Mouse (Mus musculus) liver, embryonic 11.5 days (tissue): ENCODE data around the gene Vapb. TPM values are rescaled to one million over a fixed set of nuclear protein-coding genes. Genes with fewer than 3 reads are reported as not detected.

Experiments
- ATAC-seq: fragments of 200-750 bp; cut with Nextera tagmentation; replicated peaks from 2 replicates; pipeline ENCODE4 v1.8.0; 2017; ENCODE audit warnings: moderate number of reproducible peaks, mild to moderate bottlenecking, moderate TSS enrichment, moderate library complexity; ENCODE audit not compliant: low FRiP score
- DNase-seq: peaks from one replicate; pipeline ENCODE4 v3.0.0-alpha.2; 2017; ENCODE audit warnings: low spot score
- H3K27ac ChIP-seq: fragments of 300-500 bp; sonication (generic); 2 replicates; pipeline ENCODE4 v1.5.1; 2014; ENCODE audit warnings: mild to moderate bottlenecking, low read depth, low read length, control low read depth
- H3K27me3 ChIP-seq: fragments of 300-500 bp; sonication (generic); replicated peaks from 2 replicates; pipeline ENCODE4 v1.6.1; 2014; ENCODE audit warnings: low read length, mixed read lengths; ENCODE audit not compliant: control insufficient read depth, insufficient read depth
- H3K36me3 ChIP-seq: fragments of 300-500 bp; sonication (generic); 2 replicates; pipeline ENCODE4 v1.6.1; 2014; ENCODE audit warnings: mild to moderate bottlenecking, low read length, moderate library complexity, mixed read lengths; ENCODE audit not compliant: control insufficient read depth, insufficient read depth
- H3K4me1 ChIP-seq: fragments of 300-500 bp; sonication (generic); replicated peaks from 2 replicates; pipeline ENCODE4 v1.6.1; 2014; ENCODE audit warnings: low read length, mixed read lengths; ENCODE audit not compliant: control insufficient read depth, insufficient read depth
- H3K4me2 ChIP-seq: fragments of 300-500 bp; sonication (generic); 2 replicates; pipeline ENCODE4 v1.6.1; 2014; ENCODE audit warnings: mild to moderate bottlenecking, control low read depth, moderate library complexity
- H3K4me3 ChIP-seq: fragments of 300-500 bp; sonication (generic); 2 replicates; pipeline ENCODE4 v1.5.1; 2014; ENCODE audit warnings: low read depth, low read length, control low read depth
- H3K9ac ChIP-seq: fragments of 300-500 bp; sonication (generic); 2 replicates; pipeline ENCODE4 v1.6.1; 2014; ENCODE audit warnings: low read depth, low read length, control low read depth
- H3K9me3 ChIP-seq: fragments of 300-500 bp; sonication (generic); 2 replicates; pipeline ENCODE4 v1.6.1; 2016; ENCODE audit warnings: low read length, inconsistent platforms, mixed read lengths; ENCODE audit not compliant: control insufficient read depth
- WGBS: fragments of 180-500 bp; shearing (Covaris S2); extraction: QIAGEN DNeasy Blood & Tissue Kit; methylation state at CpG from one replicate; pipeline ENCODE4 v1.1.7; 2014; 5-methylcytosine and 5-hydroxymethylcytosine counted together
- microRNA-seq: library from miRNA; unstranded; fragments of <30 nt; microRNA quantifications from one replicate; pipeline ENCODE4, GENCODE M21; 2017; ENCODE audit warnings: borderline number of aligned reads
- polyA plus RNA-seq: library from polyadenylated mRNA; unstranded; fragments of >200 nt; fragmentation: Nextera tagmentation; extraction: Ambion mirVana; gene quantifications from 2 replicates; pipeline ENCODE4 v1.2.1, GENCODE M21; 2014

Gene Vapb
- polyA plus RNA-seq, 1 experiment from 2014 or later = 10.7 TPM

DNA sequence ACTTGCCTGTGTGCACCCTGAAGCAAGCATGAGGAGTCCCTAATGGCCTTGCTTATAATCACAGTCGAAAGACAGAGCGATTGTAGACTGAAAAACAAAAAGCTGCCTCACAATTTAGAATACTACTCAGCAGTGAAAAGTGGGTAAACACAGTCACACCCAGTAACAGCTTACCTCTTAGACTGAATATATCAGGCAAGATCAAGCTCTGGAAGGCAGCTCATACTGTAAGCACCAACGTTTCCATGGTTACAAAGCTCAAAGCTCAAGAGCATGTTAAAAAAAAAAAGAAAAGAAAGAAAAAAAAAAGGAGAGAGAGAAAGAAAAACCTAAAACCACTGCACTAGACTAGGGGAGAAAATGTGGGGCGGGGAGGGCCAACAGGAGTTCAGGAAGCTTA, 89.0 kb downstream of the Vapb start:
- Histone ChIP-seq H3K4me1 (no peaks in the 10 kb centered on the region), H3K36me3 (no peaks in the 10 kb centered on the region), H3K9ac (no peak overlapping the region), H3K4me2 (no peak overlapping the region), H3K4me3 (no peak overlapping the region), H3K27me3 (no peaks in the 10 kb centered on the region), H3K27ac (no peak overlapping the region), H3K9me3 (no peaks in the 10 kb centered on the region)
- ATAC-seq (no peak), DNase-seq (no peak)
- WGBS = 85% methylated on average over 4 of the region's 4 CpGs

DNA sequence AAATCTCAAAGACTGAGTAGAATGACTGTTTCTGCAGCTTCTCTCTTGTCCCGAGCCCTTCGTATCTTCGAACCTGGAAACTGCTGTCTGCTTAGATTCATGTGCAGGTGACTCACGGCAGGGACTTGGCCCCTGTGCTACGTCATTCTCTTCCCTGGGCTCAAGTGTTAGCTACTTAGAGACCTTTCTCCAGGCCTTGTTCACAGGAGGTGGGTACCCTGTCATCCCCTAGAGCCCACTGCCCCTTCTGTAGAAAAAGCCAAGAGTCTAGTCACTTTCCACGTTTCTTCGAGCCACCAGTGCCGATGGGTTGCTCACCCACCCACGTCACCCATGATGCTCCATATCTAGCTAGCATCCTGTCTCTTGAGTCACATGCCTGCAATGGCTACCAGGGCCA, 89.9 kb downstream of the Vapb start:
- Histone ChIP-seq H3K27me3 (no peaks in the 10 kb centered on the region), H3K36me3 (no peaks in the 10 kb centered on the region), H3K9me3 (no peaks in the 10 kb centered on the region), H3K4me2 (no peak overlapping the region), H3K27ac (no peak overlapping the region), H3K9ac (no peak overlapping the region), H3K4me3 (no peak overlapping the region), H3K4me1 (no peaks in the 10 kb centered on the region)
- DNase-seq = no peak
- 86% methylated on average over 9 of the region's 9 CpGs for WGBS
- no peak for ATAC-seq

DNA sequence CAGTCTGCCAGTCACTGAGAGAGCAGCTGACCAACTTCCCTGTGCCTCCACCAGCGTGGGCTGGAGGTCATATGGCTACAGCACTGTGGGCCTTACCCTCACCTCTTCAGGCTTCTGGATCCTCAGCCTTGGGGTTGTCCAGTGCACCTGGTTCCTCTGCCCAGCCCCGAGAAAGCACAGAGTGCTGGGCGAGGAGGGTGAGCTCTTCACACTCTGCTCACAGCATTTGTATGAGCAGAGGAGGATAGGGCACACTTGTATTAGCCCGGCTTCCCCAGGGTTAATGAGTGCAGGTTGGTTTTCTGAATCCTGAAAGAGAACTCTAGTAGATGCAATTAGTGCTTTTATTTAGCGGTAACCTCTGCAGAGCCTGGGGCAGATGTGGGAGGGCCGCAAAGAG, 90.8 kb downstream of the Vapb start:
- ATAC-seq (no peak), DNase-seq (no peak)
- Histone ChIP-seq H3K36me3 (no peaks in the 10 kb centered on the region), H3K27ac (no peak overlapping the region), H3K4me3 (no peak overlapping the region), H3K4me2 (no peak overlapping the region), H3K4me1 (no peaks in the 10 kb centered on the region), H3K9me3 (no peaks in the 10 kb centered on the region), H3K9ac (no peak overlapping the region), H3K27me3 (no peaks in the 10 kb centered on the region)
- 84% methylated on average over 6 of the region's 6 CpGs for WGBS

DNA sequence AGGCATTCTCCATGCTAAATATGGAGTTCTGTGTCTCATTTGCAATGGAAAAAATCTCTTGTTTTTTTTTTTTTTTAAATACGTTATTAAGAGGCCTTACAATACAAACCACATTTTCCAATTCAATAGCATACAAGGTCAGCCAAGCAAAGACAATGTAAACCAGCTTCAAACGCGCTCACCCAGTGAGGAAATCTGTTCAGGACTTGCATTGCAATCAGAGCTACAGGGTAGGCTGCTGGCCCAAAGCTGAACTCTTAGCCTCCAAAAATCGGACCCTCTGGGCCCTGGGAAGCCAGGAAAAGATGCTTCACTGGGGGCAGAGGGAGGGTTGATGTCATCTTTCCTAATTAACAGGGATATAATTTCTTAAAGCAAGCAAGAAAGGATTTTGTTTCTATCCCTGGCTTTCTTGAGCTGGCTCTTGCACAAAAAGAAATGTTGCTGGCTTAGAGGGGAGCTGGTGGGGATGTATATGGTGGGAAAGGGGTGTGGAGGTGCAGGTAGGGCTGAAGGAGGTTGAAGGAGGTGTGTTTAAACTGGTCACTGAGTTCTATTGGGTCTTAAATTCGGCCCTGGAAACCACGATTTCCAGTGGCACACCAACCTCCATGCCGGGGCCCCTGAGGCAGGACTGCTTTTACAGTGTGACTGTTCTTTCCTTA, 95.6 kb downstream of the Vapb start:
- no peak overlapping the region for H3K9ac ChIP-seq
- no peaks in the 10 kb centered on the region for H3K9me3 ChIP-seq
- ATAC-seq = no peak
- WGBS = 70% methylated on average over 7 of the region's 7 CpGs
- no peak for DNase-seq
- no peaks in the 10 kb centered on the region for H3K27me3 ChIP-seq
- no peak overlapping the region for H3K4me3 ChIP-seq
- H3K27ac ChIP-seq = no peak overlapping the region
- H3K4me2 ChIP-seq = no peak overlapping the region
- H3K4me1 ChIP-seq = no peaks in the 10 kb centered on the region
- no peaks in the 10 kb centered on the region for H3K36me3 ChIP-seq

Small RNAs within 50 kb of the gene (microRNA-seq; reads per million reads assigned to microRNA genes)
- not detected for gene Mir6340

Other genes starting within 250 kb of the Vapb start
- not detected in 2 replicates for gene 1700021F07Rik, start 214.9 kb upstream of the Vapb start, polyA plus RNA-seq
- gene Ankrd60, start 159.1 kb upstream of the Vapb start, polyA plus RNA-seq = not detected in 2 replicates
- 26.7 and 26.8 TPM in 2 replicates for gene Rab22a, start 77.8 kb upstream of the Vapb start, polyA plus RNA-seq
- not detected in 2 replicates for gene 1700010B08Rik, start 18.1 kb upstream of the Vapb start, polyA plus RNA-seq